Mouse (Mus musculus) c-Kit-positive CD71-positive TER-119-positive erythroid progenitor cells, embryonic 14.5 days (primary cell): Measurements from ENCODE around the gene Vill.

Source experiments
- DNase-seq: peaks from one replicate; pipeline ENCODE4 v3.0.0-alpha.2; 2013; ENCODE audit warnings: low spot score

The Vill gene

DNA sequence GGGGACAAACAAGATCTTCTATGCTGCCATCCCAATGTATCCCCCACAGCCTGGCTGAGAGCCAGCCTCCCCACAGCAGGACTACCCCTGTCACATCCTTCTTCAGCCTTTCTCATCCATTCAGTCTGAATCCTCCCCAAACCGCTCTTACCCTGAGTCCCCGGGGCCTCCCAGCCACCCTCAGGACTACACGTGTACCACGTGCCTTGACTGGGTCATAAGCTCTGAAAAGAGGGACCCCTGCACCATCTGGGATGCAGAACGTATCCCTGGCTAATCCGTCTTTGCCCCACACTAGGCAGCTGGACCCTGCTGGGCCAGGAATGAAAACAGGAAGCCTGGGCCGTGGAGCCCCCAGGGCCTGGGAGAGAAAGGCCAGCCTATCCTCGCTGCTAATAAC, 29.5 kb downstream of the Vill start:
- DNase-seq = no peak

DNA sequence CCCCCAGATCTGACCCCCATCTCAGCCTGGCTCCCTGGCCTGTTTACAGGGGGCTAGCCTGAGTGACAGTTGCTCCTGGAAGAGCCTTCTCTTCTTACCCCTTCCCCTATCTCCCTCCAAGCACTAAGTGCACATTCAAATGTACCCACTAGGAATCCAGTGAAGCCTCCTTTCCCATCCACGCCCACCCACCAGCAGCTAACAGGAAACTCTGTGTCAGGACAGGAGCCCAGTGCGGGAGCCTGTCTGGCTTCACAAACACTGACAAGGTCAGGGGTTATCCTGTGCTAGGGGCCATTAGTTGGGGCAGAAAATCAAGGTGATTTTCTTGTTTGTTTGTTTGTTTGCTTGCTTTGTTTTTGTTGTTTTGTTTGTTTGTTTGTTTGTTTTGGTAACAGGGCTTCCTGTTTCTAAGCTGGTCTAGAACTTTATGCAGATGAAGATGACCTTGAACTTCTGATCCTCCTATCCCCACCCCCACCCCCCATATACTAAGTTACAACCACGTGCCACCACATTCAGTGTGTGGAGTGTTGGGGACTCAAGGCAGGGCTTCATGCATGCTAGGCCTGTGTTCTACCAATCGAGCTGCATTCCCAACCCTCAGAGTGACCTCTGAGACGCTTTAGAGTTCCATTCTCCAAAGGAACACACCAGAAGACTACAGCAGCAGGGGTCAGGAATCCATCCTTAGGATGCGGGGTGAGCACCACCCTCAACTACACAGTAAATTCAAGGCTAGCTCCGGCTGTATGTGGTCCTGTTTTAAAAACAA, 30.3 kb downstream of the Vill start:
- no peak for DNase-seq

DNA sequence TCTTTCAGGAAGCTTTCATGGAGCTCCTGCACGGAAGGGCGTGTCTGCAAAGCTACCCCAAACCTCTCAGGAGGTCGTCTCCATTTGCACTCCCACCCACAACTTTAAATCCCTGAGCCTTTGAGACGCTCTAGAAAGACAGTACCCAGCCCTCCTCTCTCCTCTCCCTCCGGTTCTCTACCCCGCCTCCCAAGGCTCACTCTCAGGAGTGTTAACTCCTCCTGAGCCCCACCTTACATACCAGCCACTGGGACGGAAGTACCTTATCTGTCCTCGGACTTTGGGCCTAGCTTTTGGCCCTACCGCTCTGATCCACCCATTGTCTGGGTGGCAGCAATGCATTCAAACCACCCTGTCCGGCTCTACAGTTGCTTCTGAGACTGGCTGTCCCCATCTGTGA, 31.4 kb downstream of the Vill start:
- DNase-seq = no peak

DNA sequence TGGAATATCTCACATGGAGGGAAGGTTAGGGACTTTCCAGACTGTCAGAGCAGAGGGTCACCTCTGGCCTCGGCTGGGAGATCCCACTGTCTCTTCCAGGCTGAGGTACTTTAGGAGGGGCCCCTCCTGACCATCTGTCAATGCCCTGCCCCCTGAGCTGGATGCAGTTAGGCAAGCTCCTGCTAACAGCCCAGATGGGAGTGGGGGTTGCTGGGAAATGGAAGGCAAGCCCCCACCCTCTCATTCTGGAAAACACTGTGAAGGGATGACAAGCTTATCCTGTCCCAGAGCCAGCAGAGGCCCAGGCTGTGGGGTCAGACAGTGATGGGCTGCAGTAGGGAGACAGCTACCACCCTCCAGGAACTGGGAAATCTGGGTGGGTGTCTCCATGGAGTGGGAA, 33.9 kb downstream of the Vill start:
- DNase-seq = no peak

DNA sequence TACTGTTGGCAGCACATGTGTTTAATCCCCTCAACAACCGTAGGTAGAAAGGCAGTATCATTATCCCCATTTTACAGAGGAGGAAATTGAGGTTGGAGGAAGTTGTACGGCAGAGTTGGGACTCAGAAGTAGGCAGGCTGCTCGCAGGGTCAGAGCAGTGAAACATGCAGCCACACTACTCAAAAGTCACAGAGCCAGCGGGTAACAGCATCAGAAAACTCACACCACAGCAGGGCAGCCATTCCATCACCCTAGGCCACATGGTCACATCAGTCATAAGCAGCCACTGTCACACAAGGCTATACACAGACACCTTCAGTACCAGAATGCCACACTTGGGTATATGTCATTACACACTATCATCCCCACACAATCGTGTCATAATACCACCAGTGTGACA, 34.7 kb downstream of the Vill start:
- DNase-seq = no peak

DNA sequence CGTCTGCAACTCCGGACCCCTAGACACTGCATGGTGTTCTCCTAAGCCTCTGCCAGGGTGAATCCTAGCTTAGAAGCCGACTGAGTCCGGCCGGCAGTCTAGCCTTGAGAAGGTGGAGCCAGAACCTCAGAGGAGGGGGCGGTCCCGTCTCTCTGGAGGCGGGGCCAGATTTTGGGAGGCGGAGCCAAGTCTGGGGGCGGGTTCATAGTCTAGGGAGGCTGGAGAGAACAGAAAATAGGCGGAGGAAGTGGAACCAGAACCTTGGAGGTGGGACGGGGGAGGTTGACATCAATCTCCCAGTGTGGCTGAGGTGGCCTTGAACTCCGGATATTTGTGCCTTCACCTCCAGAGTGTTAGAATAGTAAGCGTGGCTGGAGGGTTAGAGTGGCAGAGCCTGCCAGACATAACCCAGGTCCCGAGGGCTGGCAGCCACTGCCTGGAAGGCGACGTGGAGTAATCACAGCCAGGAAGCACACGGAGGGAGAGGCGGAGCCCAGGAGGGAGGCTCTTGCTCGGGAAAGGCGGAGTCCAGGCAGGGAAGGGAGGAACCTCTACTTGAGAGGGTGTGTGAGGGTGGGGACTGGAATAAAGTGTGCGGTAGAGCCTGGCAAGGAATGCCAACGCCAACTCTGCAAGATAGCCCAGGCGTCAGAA, 35.7 kb downstream of the Vill start:
- peak; percentile 51 for DNase-seq

DNA sequence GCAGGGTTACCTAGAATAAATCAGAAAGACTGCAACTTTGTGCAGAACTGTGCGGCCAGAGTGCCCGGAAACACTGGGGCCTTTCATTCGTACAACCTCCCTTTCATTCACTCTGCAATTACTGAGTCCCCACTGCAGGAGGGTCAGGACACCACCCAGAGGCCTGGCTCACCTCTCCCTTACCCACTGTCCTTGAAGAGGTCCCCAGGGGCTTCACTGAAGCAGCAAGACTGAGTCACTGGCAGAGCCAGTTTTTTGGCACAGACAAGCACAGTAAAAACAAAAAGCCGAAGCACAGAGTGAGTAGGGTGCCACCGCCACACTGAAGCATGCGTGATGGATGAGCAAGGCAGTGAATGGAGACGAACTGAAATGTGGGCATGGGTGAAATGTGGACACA, 36.9 kb downstream of the Vill start:
- no peak for DNase-seq

DNA sequence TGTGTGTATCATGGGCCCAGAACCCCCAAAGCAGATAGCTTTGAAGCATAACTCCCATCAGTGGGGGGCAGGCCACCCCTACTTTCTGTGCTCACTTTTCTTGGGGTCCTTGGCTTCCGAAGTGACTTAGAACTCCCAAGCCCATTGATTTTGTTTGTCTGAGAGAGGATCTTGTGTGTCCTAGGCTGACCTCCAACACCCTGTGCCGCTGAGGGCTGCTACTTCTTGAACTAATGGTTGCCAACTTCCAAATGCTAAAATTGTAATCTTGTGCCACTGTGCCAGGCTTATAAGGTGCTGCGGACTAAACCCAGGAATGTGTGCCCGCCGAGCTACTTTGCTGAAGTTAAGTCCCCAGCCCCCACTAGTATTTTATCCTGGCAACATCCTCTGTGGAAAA, 37.9 kb downstream of the Vill start:
- no peak for DNase-seq

DNA sequence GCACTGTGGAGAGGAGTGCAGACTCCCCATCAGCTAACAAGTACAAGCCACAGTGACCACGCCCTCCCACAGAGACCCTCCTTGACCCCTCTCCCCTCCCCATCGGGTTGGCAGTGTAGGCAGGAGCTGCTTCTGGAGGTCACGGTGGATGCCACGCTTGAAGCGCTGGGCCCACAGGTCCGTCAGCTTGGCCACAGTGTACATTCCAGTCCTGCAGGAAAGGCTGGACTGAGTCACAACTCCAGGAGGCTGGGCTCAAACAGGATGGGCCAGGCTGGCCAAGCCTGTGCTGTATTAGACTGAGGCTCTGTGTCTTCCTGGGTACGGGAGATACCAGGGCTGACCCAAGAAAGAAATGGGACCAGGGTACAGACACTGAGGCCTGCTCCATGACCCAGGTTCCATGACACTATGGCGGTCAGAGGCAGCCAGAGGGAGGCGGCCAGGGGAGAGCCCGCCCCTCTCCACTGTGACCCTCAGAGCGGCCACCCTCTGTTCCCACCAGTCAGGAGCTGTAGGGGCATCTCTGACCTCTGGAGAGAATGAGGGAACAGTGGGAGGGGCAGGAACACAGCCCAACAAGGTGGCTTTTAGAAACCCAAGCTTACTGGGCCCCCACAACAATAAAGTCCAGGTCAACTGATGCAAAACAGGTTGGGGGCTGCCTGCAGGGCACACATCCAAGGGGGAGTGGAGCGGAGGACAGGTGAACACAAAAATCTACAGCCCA, 39.2 kb downstream of the Vill start:
- DNase-seq = no peak

DNA sequence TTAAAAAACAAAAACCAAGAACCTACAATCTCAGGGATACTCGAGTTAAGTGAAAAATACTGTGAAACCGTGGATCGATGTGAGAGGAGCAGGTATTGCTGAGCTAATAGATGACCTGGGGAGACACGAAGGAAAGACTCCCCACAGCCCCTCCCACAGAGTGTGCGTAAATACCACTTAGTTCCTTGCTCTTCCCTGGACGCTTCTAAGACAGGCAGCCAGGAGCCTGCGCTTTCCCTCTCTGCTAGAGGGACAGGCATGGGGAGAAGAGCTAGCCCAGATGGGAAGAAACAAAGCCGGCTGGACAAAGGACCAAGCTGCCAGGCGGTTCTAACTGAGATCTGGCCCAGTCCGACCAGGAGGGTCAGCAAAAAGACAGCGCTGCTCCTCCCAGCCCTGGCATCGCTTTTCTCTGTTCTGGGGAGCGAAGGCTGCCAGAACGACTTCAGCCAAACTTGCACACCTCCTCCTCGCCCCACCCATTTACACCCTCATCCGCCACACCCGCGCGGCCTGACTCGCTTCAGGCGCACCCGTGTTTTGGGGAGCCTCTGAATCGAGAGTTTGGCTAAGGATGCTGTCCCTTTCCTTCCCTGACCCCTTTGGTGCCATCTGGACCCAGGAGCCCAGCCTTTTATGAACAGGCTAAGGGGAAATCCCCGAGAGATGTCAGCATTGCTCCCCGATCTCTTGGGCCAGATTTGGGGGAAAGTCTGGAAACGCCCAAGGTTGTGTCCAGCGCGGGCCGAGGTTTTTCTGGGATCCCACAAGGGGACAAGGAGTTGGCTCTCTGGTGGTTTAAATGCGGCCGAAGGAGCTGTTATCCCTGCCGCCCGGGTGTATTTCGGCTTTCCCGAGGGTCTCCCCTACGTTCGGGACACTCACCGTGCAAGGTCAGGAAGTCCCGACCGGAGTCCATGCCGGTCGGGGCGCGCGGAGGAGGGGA, 40.2 kb downstream of the Vill start:
- no peak for DNase-seq

DNA sequence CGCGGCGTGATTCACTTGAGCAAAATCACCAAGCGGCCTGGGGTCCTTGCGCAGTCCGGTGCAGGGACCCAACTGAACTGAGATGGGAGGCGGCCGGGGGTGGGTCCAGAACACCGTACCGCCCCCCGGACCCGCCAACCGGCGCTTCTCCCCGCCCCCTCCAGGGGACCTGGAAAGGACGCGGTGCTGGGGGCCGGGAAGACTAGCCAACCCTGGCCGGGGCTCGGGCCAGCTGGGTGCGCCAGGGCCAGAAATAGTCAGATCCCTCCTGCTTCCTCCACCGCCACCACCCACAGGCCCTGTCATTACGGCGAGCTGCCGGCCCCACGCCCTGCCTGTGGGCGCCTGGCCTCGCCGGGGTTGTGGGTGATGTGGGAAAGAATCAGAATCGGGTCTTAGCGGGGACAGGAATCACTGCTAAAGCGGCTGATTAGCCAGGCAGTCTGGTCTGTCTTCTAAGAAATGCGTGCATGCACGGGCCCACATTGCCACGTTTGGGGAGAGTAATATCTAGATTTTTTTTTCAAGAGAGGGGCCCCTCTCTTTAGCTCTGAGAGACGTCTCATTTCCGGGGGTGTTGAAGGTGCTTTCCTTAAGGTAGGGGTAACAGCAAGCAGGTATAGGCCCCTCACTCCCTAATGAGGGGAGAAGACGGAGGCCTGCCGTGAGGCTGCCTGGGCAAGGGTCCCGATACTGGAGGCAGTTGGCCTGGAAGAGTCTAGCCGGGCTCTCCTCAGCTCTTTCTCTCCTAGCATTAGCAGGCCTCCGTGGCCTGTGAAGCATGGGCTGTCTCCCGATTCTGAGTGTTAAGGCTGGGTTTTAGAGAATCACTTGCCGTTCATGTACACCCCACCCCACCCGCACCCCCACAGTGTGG, 41.1 kb downstream of the Vill start, which contains the start of gene Plcd1:
TSS of gene Plcd1 (minus strand) at position 84 of the 877 bp plus-strand sequence.
- no peak for DNase-seq

DNA sequence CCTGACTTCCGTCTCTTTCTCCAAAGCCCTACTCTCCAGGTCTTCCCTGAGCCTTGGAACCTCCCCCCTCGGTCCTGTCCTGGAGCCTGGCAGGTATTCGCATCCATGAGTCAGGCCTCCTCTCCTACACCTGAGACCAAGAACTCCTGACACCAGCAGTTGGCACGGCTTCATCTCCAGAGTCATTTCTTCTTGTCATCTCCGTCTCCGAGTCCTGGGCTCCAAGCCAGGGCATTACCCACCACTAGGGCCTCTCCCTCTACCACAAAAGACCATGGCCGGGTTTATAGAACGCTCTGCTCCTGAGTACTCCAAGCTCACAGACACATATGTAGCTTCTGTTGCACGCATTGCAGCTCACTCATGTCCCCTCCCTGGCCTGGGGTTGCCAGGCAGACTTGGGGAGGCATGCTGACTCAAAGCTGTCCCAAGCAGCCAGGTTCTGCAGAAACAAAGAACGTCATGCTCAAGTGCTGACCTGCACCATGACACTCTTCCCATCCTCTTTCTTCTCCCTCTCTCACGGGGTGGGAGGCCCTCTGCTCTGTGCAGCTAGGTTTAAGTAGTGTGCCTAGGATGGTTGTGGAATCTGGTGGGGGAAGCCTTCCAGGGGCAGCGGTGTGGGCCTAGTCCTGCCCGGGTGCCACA, 42.0 kb downstream of the Vill start:
- DNase-seq = no peak

DNA sequence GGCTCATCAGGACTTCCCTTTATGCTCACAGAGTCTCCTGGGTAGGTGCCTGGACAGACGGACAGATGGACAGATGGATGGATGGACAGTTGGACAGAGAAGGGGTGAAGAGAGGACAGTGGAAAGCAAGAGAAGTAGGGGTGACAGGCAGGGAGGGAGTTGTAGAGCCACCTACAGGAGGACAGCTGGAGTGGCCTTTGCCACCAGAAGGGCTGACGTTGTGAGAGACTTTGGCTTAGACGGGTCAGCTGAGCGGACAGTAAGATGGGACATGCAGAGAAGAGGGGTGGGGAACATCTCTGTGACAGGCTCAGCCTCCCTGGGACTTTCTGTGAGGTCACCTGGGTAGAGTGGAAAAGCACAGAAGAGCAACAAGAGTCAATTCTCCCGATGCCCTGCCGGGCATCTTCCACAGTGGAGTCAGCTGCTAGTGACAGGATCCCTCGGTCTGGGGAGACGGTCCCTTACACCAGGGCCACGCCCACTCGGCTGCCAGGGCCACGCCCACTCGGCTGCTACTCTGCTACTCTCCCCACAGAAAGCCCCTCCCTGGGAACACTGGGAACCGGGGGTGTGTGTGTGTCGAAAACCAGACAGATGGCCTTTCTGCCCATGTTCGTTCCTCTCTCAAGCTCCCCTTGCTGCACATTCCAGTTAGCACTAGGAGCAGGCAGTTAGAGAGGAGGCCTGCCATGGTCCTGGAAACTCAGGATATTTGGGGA, 47.8 kb downstream of the Vill start:
- DNase-seq = no peak

DNA sequence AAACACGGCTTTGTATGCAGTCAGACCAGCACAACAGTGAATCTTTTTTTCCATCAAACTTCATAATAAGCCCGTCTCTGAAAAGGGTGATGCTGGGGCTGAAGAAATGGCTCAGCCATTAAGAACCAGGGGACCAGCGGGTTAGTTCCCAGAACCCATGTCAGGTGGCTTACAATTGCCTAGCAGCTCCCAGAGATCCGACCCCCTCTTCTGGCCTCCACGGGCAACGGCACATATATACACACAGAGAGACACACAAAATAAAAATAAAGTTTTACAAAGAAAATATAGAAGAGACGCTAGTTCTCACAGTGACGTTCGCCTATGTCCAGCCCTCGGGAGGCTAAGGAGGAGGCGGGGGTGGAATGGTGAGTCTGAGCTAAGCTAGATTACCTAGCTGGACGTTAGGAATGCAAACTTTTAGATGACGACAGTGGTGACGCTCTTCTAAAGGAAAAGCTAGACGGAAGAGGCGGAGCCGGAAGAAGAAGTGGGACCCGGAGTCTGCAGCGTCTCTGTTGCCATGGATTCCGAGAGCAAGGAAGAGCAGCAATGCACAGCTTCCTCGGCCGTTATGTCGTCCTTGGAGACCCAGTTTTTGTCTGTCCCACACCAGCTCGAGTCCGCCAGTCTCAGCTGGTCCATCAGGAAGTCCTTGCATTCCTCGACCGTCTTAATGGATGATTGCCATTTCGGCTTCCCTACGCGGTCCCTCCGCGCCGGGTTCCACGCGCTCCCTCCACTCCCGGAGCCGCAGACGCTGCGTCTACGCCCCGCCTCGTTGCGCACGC, 49.6 kb downstream of the Vill start, which contains the start of gene Dlec1:
TSS of gene Dlec1 (plus strand) at position 487 of the 791 bp plus-strand sequence.
- DNase-seq = peak; percentile 29

DNA sequence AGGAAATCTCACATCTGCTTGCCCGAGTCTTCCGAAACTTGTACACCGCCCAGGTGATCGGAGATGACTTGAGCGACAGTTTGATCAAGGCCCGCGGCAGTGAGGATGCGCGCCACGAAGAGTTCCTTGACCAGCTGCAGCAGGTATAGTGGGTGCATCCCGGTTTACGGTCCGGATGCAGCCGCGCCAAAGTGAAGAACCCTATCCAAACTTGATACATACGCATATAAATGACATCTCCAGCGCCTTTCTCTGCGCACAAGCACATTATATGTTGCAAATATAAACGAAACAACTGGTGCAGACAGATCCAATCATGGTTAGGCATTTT, 50.2 kb downstream of the Vill start:
- DNase-seq = no peak

DNA sequence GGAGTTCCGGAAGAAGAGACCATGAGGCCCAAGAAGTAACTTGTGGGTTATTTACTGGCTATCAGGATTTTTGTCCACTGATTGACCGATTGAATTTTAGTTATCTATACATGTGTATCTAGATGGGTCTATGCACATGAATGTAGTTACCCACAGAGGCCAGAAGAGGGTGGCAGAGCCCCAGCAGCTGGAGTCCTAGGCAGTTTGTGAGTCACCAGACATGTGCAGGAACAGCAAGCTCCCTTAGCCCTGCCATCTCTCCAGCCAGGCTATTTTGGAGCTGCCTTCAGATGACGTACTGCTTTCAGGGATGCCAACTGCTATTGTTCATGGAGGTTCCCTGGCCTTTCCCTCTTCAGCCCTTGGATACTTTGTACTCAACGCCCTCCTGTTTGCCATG, 55.0 kb downstream of the Vill start:
- DNase-seq = peak; percentile 8

DNA sequence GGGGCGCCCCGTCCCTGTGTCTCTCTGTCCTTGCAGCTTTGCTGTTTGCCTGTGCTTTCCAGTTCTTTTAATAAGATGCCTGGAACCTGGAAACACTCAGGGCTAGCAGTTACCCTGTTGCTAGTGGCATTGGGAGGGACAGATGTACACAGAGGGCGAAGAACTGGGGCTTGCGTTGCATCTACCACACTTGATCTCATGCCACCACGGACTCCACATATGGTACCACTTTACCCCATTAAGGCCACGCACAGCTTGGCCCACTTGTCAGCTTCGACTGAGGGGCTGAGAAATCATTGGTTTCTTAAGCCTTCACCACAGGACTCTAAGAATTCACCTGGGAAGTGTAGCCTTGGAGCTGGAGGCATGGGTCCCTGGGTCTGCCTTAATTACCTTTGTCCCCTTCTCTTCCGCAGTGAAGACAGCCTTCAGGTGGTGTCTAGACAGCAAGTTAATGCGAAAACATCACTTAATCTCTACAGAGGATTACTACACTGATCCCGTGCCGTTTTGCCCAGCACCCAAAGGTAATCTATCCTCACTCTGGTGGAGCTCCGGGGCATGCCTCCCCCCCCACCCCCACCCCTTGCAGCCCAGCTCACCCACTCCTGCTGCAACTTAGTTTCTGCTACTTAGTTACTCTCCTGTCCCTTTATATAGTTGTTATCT, 57.2 kb downstream of the Vill start:
- DNase-seq = no peak

DNA sequence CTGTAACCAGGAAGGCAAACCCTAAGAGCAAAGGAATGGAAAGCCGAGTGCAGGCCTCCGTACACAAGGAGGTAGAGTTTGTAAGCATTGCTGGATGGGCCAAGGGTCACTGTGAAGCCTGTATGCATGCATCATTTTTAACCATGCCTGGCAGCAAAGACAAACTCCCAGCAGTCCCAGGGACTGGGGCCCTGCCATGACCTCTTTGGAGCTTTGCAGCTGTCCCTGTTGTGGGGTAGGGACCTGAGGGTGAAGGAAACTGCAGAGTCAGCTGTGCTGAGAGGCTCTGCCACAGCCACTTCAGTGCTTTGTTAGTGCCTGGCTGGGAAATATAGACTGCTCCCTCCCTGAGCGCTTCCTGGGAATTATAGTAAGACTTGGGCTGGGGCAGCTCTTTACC, 58.1 kb downstream of the Vill start:
- DNase-seq = no peak
